Mouse (Mus musculus) stomach, embryonic 16.5 days (tissue): ENCODE measurements around the gene Ly6g6f. TPM values are rescaled to one million over a fixed set of nuclear protein-coding genes. Genes with fewer than 3 reads are reported as not detected.

ENCODE experiments used
- ATAC-seq: fragments of 200-750 bp; cut with Nextera tagmentation; 2 replicates; pipeline ENCODE4 v1.8.0; 2017; ENCODE audit warnings: moderate number of reproducible peaks, moderate TSS enrichment; ENCODE audit not compliant: insufficient read depth, low FRiP score
- H3K27ac ChIP-seq: fragments of 300-500 bp; sonication (generic); 2 replicates; pipeline ENCODE4 v1.5.1; 2014; ENCODE audit warnings: low read length
- H3K27me3 ChIP-seq: fragments of 300-500 bp; sonication (generic); 2 replicates; pipeline ENCODE4 v1.6.1; 2014; ENCODE audit warnings: low read length, control low read depth, mixed read lengths; ENCODE audit not compliant: control insufficient read depth, insufficient read depth
- H3K36me3 ChIP-seq: fragments of 300-500 bp; sonication (generic); 2 replicates; pipeline ENCODE4 v1.6.1; 2014; ENCODE audit warnings: low read length; ENCODE audit not compliant: control insufficient read depth, insufficient read depth
- H3K4me1 ChIP-seq: fragments of 300-500 bp; sonication (generic); 2 replicates; pipeline ENCODE4 v1.6.1; 2014; ENCODE audit warnings: low read length, control low read depth, mixed read lengths; ENCODE audit not compliant: control insufficient read depth, insufficient read depth
- H3K4me2 ChIP-seq: fragments of 300-500 bp; sonication (generic); 2 replicates; pipeline ENCODE4 v1.6.1; 2014; ENCODE audit warnings: low read depth, low read length, mixed read lengths
- H3K4me3 ChIP-seq: fragments of 300-500 bp; sonication (generic); replicated peaks from 2 replicates; pipeline ENCODE4 v1.5.1; 2014; ENCODE audit warnings: mild to moderate bottlenecking, low read length
- H3K9ac ChIP-seq: fragments of 300-500 bp; sonication (generic); 2 replicates; pipeline ENCODE4 v1.6.1; 2014; ENCODE audit warnings: low read length
- H3K9me3 ChIP-seq: fragments of 300-500 bp; sonication (generic); replicated peaks from 2 replicates; pipeline ENCODE4 v1.6.1; 2016; ENCODE audit warnings: low read length, control low read depth; ENCODE audit not compliant: control insufficient read depth
- WGBS: fragments of 180-500 bp; shearing (Covaris S2); extraction: QIAGEN DNeasy Blood & Tissue Kit; methylation state at CpG from one replicate; pipeline ENCODE4 v1.1.7; 2014; 5-methylcytosine and 5-hydroxymethylcytosine counted together
- polyA plus RNA-seq: library from polyadenylated mRNA; unstranded; fragments of >200 nt; fragmentation: Nextera tagmentation; extraction: Ambion mirVana; gene quantifications from 2 replicates; pipeline ENCODE4 v1.2.1, GENCODE M21; 2015

Ly6g6f gene
- polyA plus RNA-seq, 1 experiment from 2014 or later: 0.54 TPM

- no peak overlapping the region for H3K4me2 ChIP-seq
- H3K9ac ChIP-seq: no peak overlapping the region
- peaks cover 14% of the 10 kb centered on the region for H3K4me1 ChIP-seq
- no peaks in the 10 kb centered on the region for H3K36me3 ChIP-seq
- H3K27me3 ChIP-seq: no peaks in the 10 kb centered on the region
- H3K27ac ChIP-seq: no peak overlapping the region
- no peaks in the 10 kb centered on the region for H3K9me3 ChIP-seq
- H3K4me3 ChIP-seq: no peak overlapping the region
- no peak for ATAC-seq
- 79% methylated on average over 7 of the region's 7 CpGs for WGBS
These were observed 53.5 kb downstream of the Ly6g6f start for GRCm38 (mm10) chr17:35031880-35032279.

- Histone ChIP-seq H3K4me1 (peaks cover 18% of the 10 kb centered on the region), H3K9ac (no peak overlapping the region), H3K36me3 (no peaks in the 10 kb centered on the region), H3K9me3 (no peaks in the 10 kb centered on the region), H3K27me3 (no peaks in the 10 kb centered on the region), H3K4me2 (no peak overlapping the region), H3K4me3 (no peak overlapping the region), H3K27ac (no peak overlapping the region)
- ATAC-seq: no peak
- 84% methylated on average over 11 of the region's 11 CpGs for WGBS
These were observed 54.1 kb downstream of the Ly6g6f start for GRCm38 (mm10) chr17:35031272-35031671.

Other genes starting within 250 kb of the Ly6g6f start
- gene Stk19, start 248.7 kb downstream of the Ly6g6f start, polyA plus RNA-seq: 23.8 and 25.8 TPM in 2 replicates
- 48.9 and 53.3 TPM in 2 replicates for gene Dxo, start 248.6 kb downstream of the Ly6g6f start, polyA plus RNA-seq
- 45.0 and 48.1 TPM in 2 replicates for gene Skiv2l, start 235.4 kb downstream of the Ly6g6f start, polyA plus RNA-seq
- 89.5 and 96.4 TPM in 2 replicates for gene Nelfe, start 235.2 kb downstream of the Ly6g6f start, polyA plus RNA-seq
- 27.8 and 28.9 TPM in 2 replicates for gene Cfb, start 223.1 kb downstream of the Ly6g6f start, polyA plus RNA-seq
- 1.0 and 1.1 TPM in 2 replicates for gene Zbtb12, start 206.1 kb downstream of the Ly6g6f start, polyA plus RNA-seq
- 0.49 TPM in 1 of 2 replicates, not detected in the other for gene Gm20547, start 203.6 kb downstream of the Ly6g6f start, polyA plus RNA-seq
- gene C2, start 187.3 kb downstream of the Ly6g6f start, polyA plus RNA-seq: 4.4 and 5.5 TPM in 2 replicates
- gene Ehmt2, start 187.1 kb downstream of the Ly6g6f start, polyA plus RNA-seq: 61.0 and 61.1 TPM in 2 replicates
- gene Slc44a4, start 171.1 kb downstream of the Ly6g6f start, polyA plus RNA-seq: 19.3 and 21.1 TPM in 2 replicates
- gene Neu1, start 154.4 kb downstream of the Ly6g6f start, polyA plus RNA-seq: 36.7 and 40.6 TPM in 2 replicates
- gene Hspa1b, start 126.4 kb downstream of the Ly6g6f start, polyA plus RNA-seq: 0.94 and 1.4 TPM in 2 replicates
- 0.27 TPM in 1 of 2 replicates, not detected in the other for gene Gm20481, start 115.7 kb downstream of the Ly6g6f start, polyA plus RNA-seq
- 13.7 and 16.3 TPM in 2 replicates for gene Hspa1a, start 113.5 kb downstream of the Ly6g6f start, polyA plus RNA-seq
- 0.96 and 1.4 TPM in 2 replicates for gene Hspa1l, start 112.9 kb downstream of the Ly6g6f start, polyA plus RNA-seq
- gene Lsm2, start 103.7 kb downstream of the Ly6g6f start, polyA plus RNA-seq: 145 and 146 TPM in 2 replicates
- gene Vars, start 84.6 kb downstream of the Ly6g6f start, polyA plus RNA-seq: 81.1 and 82.1 TPM in 2 replicates
- 0.26 and 0.42 TPM in 2 replicates for gene Vwa7, start 69.0 kb downstream of the Ly6g6f start, polyA plus RNA-seq
- gene Sapcd1, start 57.6 kb downstream of the Ly6g6f start, polyA plus RNA-seq: 14.2 and 14.3 TPM in 2 replicates
- 3.9 and 4.2 TPM in 2 replicates for gene Msh5, start 38.9 kb downstream of the Ly6g6f start, polyA plus RNA-seq
- gene Clic1, start 35.6 kb downstream of the Ly6g6f start, polyA plus RNA-seq: 396 and 441 TPM in 2 replicates
- 190 and 193 TPM in 2 replicates for gene Ddah2, start 26.6 kb downstream of the Ly6g6f start, polyA plus RNA-seq
- 50.6 and 109 TPM in 2 replicates for gene Ly6g6c, start 20.2 kb downstream of the Ly6g6f start, polyA plus RNA-seq
- 0.48 and 1.0 TPM in 2 replicates for gene Mpig6b, start 19.4 kb downstream of the Ly6g6f start, polyA plus RNA-seq
- 32.3 and 49.2 TPM in 2 replicates for gene Ly6g6e, start 8.7 kb downstream of the Ly6g6f start, polyA plus RNA-seq
- 3.2 and 4.1 TPM in 2 replicates for gene Ly6g6d, start 7.5 kb downstream of the Ly6g6f start, polyA plus RNA-seq
- 95.8 and 97.9 TPM in 2 replicates for gene Abhd16a, start 3.7 kb upstream of the Ly6g6f start, polyA plus RNA-seq
- gene Ly6g5c, start 22.7 kb upstream of the Ly6g6f start, polyA plus RNA-seq: not detected in 2 replicates
- 0.53 and 0.89 TPM in 2 replicates for gene Ly6g5b, start 29.8 kb upstream of the Ly6g6f start, polyA plus RNA-seq
- gene Gpank1, start 35.8 kb upstream of the Ly6g6f start, polyA plus RNA-seq: 18.1 and 19.4 TPM in 2 replicates
- 245 and 269 TPM in 2 replicates for gene Csnk2b, start 36.4 kb upstream of the Ly6g6f start, polyA plus RNA-seq
- 11.7 and 14.2 TPM in 2 replicates for gene D17H6S53E, start 40.8 kb upstream of the Ly6g6f start, polyA plus RNA-seq
- 24.9 and 34.0 TPM in 2 replicates for gene Apom, start 46.4 kb upstream of the Ly6g6f start, polyA plus RNA-seq
- 41.2 and 48.4 TPM in 2 replicates for gene Bag6, start 49.6 kb upstream of the Ly6g6f start, polyA plus RNA-seq
- 111 and 125 TPM in 2 replicates for gene Prrc2a, start 79.3 kb upstream of the Ly6g6f start, polyA plus RNA-seq
- 19.9 and 20.2 TPM in 2 replicates for gene Aif1, start 90.5 kb upstream of the Ly6g6f start, polyA plus RNA-seq
- gene Lst1, start 102.8 kb upstream of the Ly6g6f start, polyA plus RNA-seq: 28.1 and 29.9 TPM in 2 replicates
- 2.0 TPM in 2 replicates for gene Ltb, start 108.8 kb upstream of the Ly6g6f start, polyA plus RNA-seq
- gene Tnf, start 116.4 kb upstream of the Ly6g6f start, polyA plus RNA-seq: 0.32 TPM in 1 of 2 replicates, not detected in the other
- 0.44 and 0.46 TPM in 2 replicates for gene Lta, start 119.7 kb upstream of the Ly6g6f start, polyA plus RNA-seq
- gene Gm16181, start 135.2 kb upstream of the Ly6g6f start, polyA plus RNA-seq: 0.27 TPM in 1 of 2 replicates, not detected in the other
- gene Atp6v1g2, start 148.1 kb upstream of the Ly6g6f start, polyA plus RNA-seq: 6.0 and 6.8 TPM in 2 replicates
- gene Nfkbil1, start 150.2 kb upstream of the Ly6g6f start, polyA plus RNA-seq: 6.4 and 8.8 TPM in 2 replicates
- 340 and 353 TPM in 2 replicates for gene Ddx39b, start 156.1 kb upstream of the Ly6g6f start, polyA plus RNA-seq
- gene H2-D1, start 177.1 kb upstream of the Ly6g6f start, polyA plus RNA-seq: 169 and 219 TPM in 2 replicates
- gene H2-Q1, start 234.8 kb upstream of the Ly6g6f start, polyA plus RNA-seq: 0.74 and 0.75 TPM in 2 replicates